Mouse (Mus musculus): Measurements from ENCODE around the gene Fbxo41.

The Fbxo41 gene

GRCm38 (mm10) chr6:85502103-85502910 is 487 bp downstream of the Fbxo41 start:
- POLR2A ChIA-PET = interaction anchor here in 2 of 4 experiments (0.5 to 1.8 kb wide), 6 partner anchors 9 to 841 kb away, joined by 3 to 9 read pairs (median 5); partner anchors contain the start of genes Cct7 (in 1 of the 2), Egr4 (in 1 of the 2) and Pradc1 (in 1 of the 2)
- CTCF ChIA-PET = interaction anchor here in 2 of 4 experiments (0.5 to 1.8 kb wide), 4 partner anchors 8 to 37 kb away, joined by 3 to 6 read pairs (median 4); no protein-coding TSS in a partner anchor

- POLR2A ChIA-PET = interaction anchor here in 2 of 4 experiments (0.9 to 1.1 kb wide), 2 partner anchors 10 to 50 kb away, joined by 3 to 4 read pairs; partner anchors contain the start of gene Pradc1 (in 1 of the 2)
Observed at GRCm38 (mm10) chr6:85501571-85502102, 1.2 kb downstream of the Fbxo41 start.

GRCm38 (mm10) chr6:85500416-85500815 is 2.4 kb downstream of the Fbxo41 start:
- POLR2A ChIA-PET = no interaction called here
- CTCF ChIA-PET = interaction anchor here in 2 of 4 experiments (0.6 to 1.7 kb wide), 2 partner anchors 10 to 25 kb away, joined by 4 to 8 read pairs; no protein-coding TSS in a partner anchor

More at GRCm38 (mm10) chr6:85501571-85502102, 1.2 kb downstream of the Fbxo41 start:
- CTCF ChIA-PET = interaction anchor here (0.5 to 1.1 kb wide), 5 partner anchors 8 to 36 kb away, joined by 3 to 6 read pairs (median 3); no protein-coding TSS in a partner anchor

- POLR2A ChIA-PET = interaction anchor here in 2 of 4 experiments (0.6 to 1.9 kb wide), 6 partner anchors 8 to 90 kb away, joined by 3 to 5 read pairs (median 3); partner anchors contain the start of genes Alms1 (in 1 of the 2) and Egr4 (in 1 of the 2)
- CTCF ChIA-PET = interaction anchor here in 2 of 4 experiments (0.5 to 1.5 kb wide), 3 partner anchors 12 to 237 kb away, joined by 3 to 5 read pairs (median 3); no protein-coding TSS in a partner anchor
Observed at GRCm38 (mm10) chr6:85498147-85498546, 4.6 kb downstream of the Fbxo41 start.

- POLR2A ChIA-PET = interaction anchor here in 1 of 4 experiments (0.6 to 1.8 kb wide), 3 partner anchors 9 to 904 kb away, joined by 3 to 5 read pairs (median 4); partner anchors contain the start of genes Cct7 and Pradc1
Observed at GRCm38 (mm10) chr6:85496976-85497375, 5.8 kb downstream of the Fbxo41 start.

GRCm38 (mm10) chr6:85491606-85492005 is 11.2 kb downstream of the Fbxo41 start:
- CTCF ChIA-PET = no interaction called here
- POLR2A ChIA-PET = no interaction called here

More at GRCm38 (mm10) chr6:85496976-85497375, 5.8 kb downstream of the Fbxo41 start:
- CTCF ChIA-PET = interaction anchor here in 1 of 4 experiments (0.7 to 1.5 kb wide), 2 partner anchors 14 kb away, joined by 3 to 5 read pairs; no protein-coding TSS in a partner anchor

- POLR2A ChIA-PET = interaction anchor here in 2 of 4 experiments (0.6 to 3.5 kb wide), 12 partner anchors 8 to 39 kb away, joined by 3 to 29 read pairs (median 5); partner anchors contain the start of genes Cct7 (in 2 of the 2) and Pradc1 (in 2 of the 2)
- CTCF ChIA-PET = interaction anchor here in 3 of 4 experiments (1.1 to 1.5 kb wide), 3 partner anchors 12 to 14 kb away, joined by 3 to 6 read pairs (median 5); no protein-coding TSS in a partner anchor
Observed at GRCm38 (mm10) chr6:85490252-85490651, 12.5 kb downstream of the Fbxo41 start.

GRCm38 (mm10) chr6:85489717-85490116 is 13.1 kb downstream of the Fbxo41 start:
- ChIA-PET POLR2A (interaction anchor here in 3 of 4 experiments (0.5 to 3.5 kb wide), 21 partner anchors 9 to 1738 kb away, joined by 3 to 29 read pairs (median 4); partner anchors contain the start of genes Cct7 (in 3 of the 3) and Pradc1 (in 3 of the 3)), CTCF (interaction anchor here in 3 of 4 experiments (1.1 to 1.5 kb wide), 3 partner anchors 12 to 14 kb away, joined by 3 to 6 read pairs (median 5); no protein-coding TSS in a partner anchor)

GRCm38 (mm10) chr6:85488510-85488909 is 14.3 kb downstream of the Fbxo41 start:
- CTCF ChIA-PET = interaction anchor here in 1 of 4 experiments (0.5 kb wide), 2 partner anchors 11 to 69 kb away, joined by 3 to 4 read pairs; no protein-coding TSS in a partner anchor

GRCm38 (mm10) chr6:85485738-85486137 is 17.1 kb downstream of the Fbxo41 start:
- CTCF ChIA-PET = no interaction called here
- POLR2A ChIA-PET = interaction anchor here in 3 of 4 experiments (0.6 to 1.8 kb wide), 5 partner anchors 9 to 40 kb away, joined by 3 to 8 read pairs (median 5); partner anchors contain the start of genes Pradc1 (in 2 of the 3) and Cct7 (in 1 of the 3)

More at GRCm38 (mm10) chr6:85488510-85488909, 14.3 kb downstream of the Fbxo41 start:
- POLR2A ChIA-PET = interaction anchor here (0.7 to 3.5 kb wide), 19 partner anchors 8 to 1955 kb away, joined by 3 to 29 read pairs (median 3); partner anchors contain the start of genes Pradc1 (in 4 of the 4), Cct7 (in 3 of the 4) and Egr4 (in 1 of the 4)

GRCm38 (mm10) chr6:85483843-85484721 is 18.7 kb downstream of the Fbxo41 start:
- ChIA-PET CTCF (interaction anchor here in 3 of 4 experiments (0.9 to 1.7 kb wide), 6 partner anchors 9 to 347 kb away, joined by 3 to 6 read pairs (median 3); partner anchors contain the start of genes Cct7 (in 1 of the 3), Pradc1 (in 1 of the 3) and Spr (in 1 of the 3)), POLR2A (interaction anchor here (0.5 to 2.1 kb wide), 18 partner anchors 9 to 289 kb away, joined by 3 to 13 read pairs (median 4); partner anchors contain the start of genes Cct7 (in 3 of the 4), Pradc1 (in 3 of the 4) and Alms1 (in 1 of the 4))

GRCm38 (mm10) chr6:85480685-85481084 is 22.1 kb downstream of the Fbxo41 start:
- ChIA-PET POLR2A (interaction anchor here in 3 of 4 experiments (1.0 to 2.3 kb wide), 8 partner anchors 9 to 31 kb away, joined by 3 to 11 read pairs (median 6); partner anchors contain the start of genes Cct7 (in 3 of the 3) and Pradc1 (in 3 of the 3)), CTCF (interaction anchor here in 1 of 4 experiments (1.0 kb wide), 1 partner anchor 16 kb away, joined by 4 read pairs; no protein-coding TSS in a partner anchor)

GRCm38 (mm10) chr6:85479979-85480378 is 22.8 kb downstream of the Fbxo41 start:
- CTCF ChIA-PET = interaction anchor here in 1 of 4 experiments (0.6 to 1.0 kb wide), 2 partner anchors 15 to 45 kb away, joined by 3 to 4 read pairs; no protein-coding TSS in a partner anchor

GRCm38 (mm10) chr6:85478416-85478815 is 24.4 kb downstream of the Fbxo41 start:
- ChIA-PET CTCF (interaction anchor here in 3 of 4 experiments (0.9 to 4.2 kb wide), 8 partner anchors 11 to 132 kb away, joined by 3 to 46 read pairs (median 6); partner anchors contain the start of genes Cct7 (in 2 of the 3) and Pradc1 (in 2 of the 3)), POLR2A (interaction anchor here in 3 of 4 experiments (0.8 to 12.5 kb wide), 7 partner anchors 10 to 49 kb away, joined by 3 to 207 read pairs (median 3); partner anchors contain the start of genes Cct7 (in 1 of the 3) and Pradc1 (in 1 of the 3))

More at GRCm38 (mm10) chr6:85479979-85480378, 22.8 kb downstream of the Fbxo41 start:
- POLR2A ChIA-PET = interaction anchor here in 3 of 4 experiments (0.6 to 11.9 kb wide), 10 partner anchors 9 to 30 kb away, joined by 3 to 145 read pairs (median 6); partner anchors contain the start of genes Cct7 (in 3 of the 3) and Pradc1 (in 3 of the 3)

GRCm38 (mm10) chr6:85477366-85477917 is 25.4 kb downstream of the Fbxo41 start:
- ChIA-PET POLR2A (interaction anchor here (0.6 to 12.5 kb wide), 16 partner anchors 8 to 845 kb away, joined by 3 to 369 read pairs (median 5); partner anchors contain the start of genes Cct7 (in 4 of the 4) and Pradc1 (in 4 of the 4)), CTCF (interaction anchor here (0.6 to 4.2 kb wide), 35 partner anchors 9 to 372 kb away, joined by 3 to 46 read pairs (median 4); partner anchors contain the start of genes Cct7 (in 2 of the 4), Egr4 (in 2 of the 4), Pradc1 (in 2 of the 4) and Noto (in 1 of the 4))

All from embryonic stem cell, embryonic (primary cell).